9 mouse cellular contexts compared by ENCODE assay signal in genomic region chr7:102919632-102920031, GRCm38 (mm10). TPM values are rescaled to one million over a fixed set of nuclear protein-coding genes. Genes with fewer than 3 reads are reported as not detected.
DNase-seq lines count a peak whose midpoint lies in the region; ATAC-seq and TF ChIP-seq lines count a peak whose summit lies in the region.
"Had no signal": no experiment of that assay in that cellular context is flagged by ENCODE, and none has a peak within 500 bp of the region (broad histone marks: within the 10 kb centered on the region; RNA-seq: fewer than 3 reads in every experiment).

No protein-coding gene starts in this region.

- no peak overlapping the region for H3K27ac ChIP-seq in lung, embryonic 14.5 days (ENCODE audit: low read depth)
- H3K27ac ChIP-seq in forebrain, embryonic 15.5 days (replicated peaks), result no peak overlapping the region

- ATAC-seq in lung, embryonic 14.5 days (ENCODE audit: insufficient read depth), result peak; percentile 63; the same call in 1 of the 2 replicates
- peak; percentile 81 for ATAC-seq in forebrain, embryonic 15.5 days (replicated peaks)

- TF ChIP-seq CTCF in lung, embryonic 14.5 days (IDR thresholded peaks at IDR 0.05; ENCODE audit: low read depth), result peak; percentile 77

- H3K4me3 ChIP-seq in lung, embryonic 14.5 days (ENCODE audit: low read depth, low read length), result no peak overlapping the region
- no peak overlapping the region for H3K4me3 ChIP-seq in forebrain, embryonic 15.5 days

- H3K4me2 ChIP-seq in lung, embryonic 14.5 days, result no peak overlapping the region
- H3K4me2 ChIP-seq in forebrain, embryonic 15.5 days (replicated peaks), result no peak overlapping the region

- H3K4me1 ChIP-seq in lung, embryonic 14.5 days (ENCODE audit: insufficient read depth), result no peaks in the 10 kb centered on the region
- H3K4me1 ChIP-seq in forebrain, embryonic 15.5 days, result no peaks in the 10 kb centered on the region

- WGBS in lung, embryonic 14.5 days, result 11% methylated on average over 1 of the region's 1 CpGs
- WGBS in forebrain, embryonic 15.5 days, result 14% methylated on average over 1 of the region's 1 CpGs

- H3K9me3 ChIP-seq in lung, embryonic 14.5 days (ENCODE audit: low read depth, low read length), result no peaks in the 10 kb centered on the region
- no peaks in the 10 kb centered on the region for H3K9me3 ChIP-seq in forebrain, embryonic 15.5 days

- no peaks in the 10 kb centered on the region for H3K36me3 ChIP-seq in lung, embryonic 14.5 days (ENCODE audit: insufficient read depth)
- no peaks in the 10 kb centered on the region for H3K36me3 ChIP-seq in forebrain, embryonic 15.5 days

- no peak overlapping the region for H3K9ac ChIP-seq in lung, embryonic 14.5 days
- H3K9ac ChIP-seq in forebrain, embryonic 15.5 days (replicated peaks), result no peak overlapping the region

- H3K27me3 ChIP-seq in lung, embryonic 14.5 days (ENCODE audit: insufficient read depth, low read length), result no peaks in the 10 kb centered on the region
- no peaks in the 10 kb centered on the region for H3K27me3 ChIP-seq in forebrain, embryonic 15.5 days

- peak; percentile 84 for DNase-seq in lung, embryonic 14.5 days
- DNase-seq in lung, postnatal 25 days (ENCODE audit: low spot score), result no peak
- peak; percentile 70 for DNase-seq in adipocyte (ENCODE audit: low spot score)
- peak; percentile 19 for DNase-seq in kidney, postnatal 14 days
- DNase-seq in retina, embryonic 14.5 days (ENCODE audit: low spot score), result peak; percentile 88
- DNase-seq in right cerebral cortex, postnatal 36 days (ENCODE audit: low spot score in 2 of 2), result no peak
- DNase-seq in thymus, adult 18-20 months, result no peak

RNA-seq across cellular contexts. Expression of gene Olfr571, which starts 2.3 kb away (rescaled TPM):
- not detected in 2 replicates for polyA plus RNA-seq in lung, embryonic 14.5 days (2014; fragmentation: Nextera tagmentation; extraction: Ambion mirVana)
- not detected in 2 replicates for polyA plus RNA-seq in forebrain, embryonic 15.5 days (2015; fragmentation: Nextera tagmentation; extraction: Ambion mirVana)
- polyA plus RNA-seq: heart, embryonic 14.5 days had no signal

RNA-seq across cellular contexts. Expression of gene Olfr572, which starts 4.6 kb away (rescaled TPM):
- polyA plus RNA-seq in lung, embryonic 14.5 days (2014; fragmentation: Nextera tagmentation; extraction: Ambion mirVana), result not detected in 2 replicates
- polyA plus RNA-seq in forebrain, embryonic 15.5 days (2015; fragmentation: Nextera tagmentation; extraction: Ambion mirVana), result not detected in 2 replicates
- polyA plus RNA-seq: heart, embryonic 14.5 days had no signal

RNA-seq across cellular contexts. Expression of gene Olfr573-ps1, which starts 22.7 kb away (rescaled TPM):
- polyA plus RNA-seq in lung, embryonic 14.5 days (2014; fragmentation: Nextera tagmentation; extraction: Ambion mirVana), result not detected in 2 replicates
- not detected in 2 replicates for polyA plus RNA-seq in forebrain, embryonic 15.5 days (2015; fragmentation: Nextera tagmentation; extraction: Ambion mirVana)
- polyA plus RNA-seq: heart, embryonic 14.5 days had no signal

RNA-seq across cellular contexts. Expression of gene Olfr570, which starts 25.3 kb away (rescaled TPM):
- not detected in 2 replicates for polyA plus RNA-seq in lung, embryonic 14.5 days (2014; fragmentation: Nextera tagmentation; extraction: Ambion mirVana)
- polyA plus RNA-seq in forebrain, embryonic 15.5 days (2015; fragmentation: Nextera tagmentation; extraction: Ambion mirVana), result 0.13 TPM in 1 of 2 replicates, not detected in the other
- polyA plus RNA-seq: heart, embryonic 14.5 days had no signal

RNA-seq across cellular contexts. Expression of gene Olfr574, which starts 28.6 kb away (rescaled TPM):
- not detected in 2 replicates for polyA plus RNA-seq in lung, embryonic 14.5 days (2014; fragmentation: Nextera tagmentation; extraction: Ambion mirVana)
- not detected in 2 replicates for polyA plus RNA-seq in forebrain, embryonic 15.5 days (2015; fragmentation: Nextera tagmentation; extraction: Ambion mirVana)
- polyA plus RNA-seq: heart, embryonic 14.5 days had no signal

Comparison
In these comparisons a context has a peak if more than half of its experiments do, and no peak if none do; other contexts are left out.
1. DNase-seq: peak in lung, embryonic 14.5 days (single experiment), adipocyte (single experiment), kidney, postnatal 14 days (single experiment) and retina, embryonic 14.5 days (single experiment); none in lung, postnatal 25 days (single experiment), right cerebral cortex, postnatal 36 days (0 of 2) and thymus, adult 18-20 months (0 of 2).